Mouse (Mus musculus) bone marrow, adult 2 months (tissue): ENCODE results near the gene Cyyr1.

Experiments
- CTCF ChIP-seq: fragments of 200-500 bp; IDR thresholded peaks from 2 replicates; pipeline ENCODE4 v1.5.1; 2011; ENCODE audit warnings: low read length, control low read depth; ENCODE audit not compliant: control insufficient read depth, insufficient read depth
- POLR2A ChIP-seq: fragments of 200-500 bp; IDR thresholded peaks from 2 replicates; pipeline ENCODE4 v1.6.1; 2011; ENCODE audit warnings: low read depth, mild to moderate bottlenecking, control low read depth, low read length, borderline replicate concordance; ENCODE audit not compliant: control insufficient read depth

- TF ChIP-seq POLR2A: no peak
- TF ChIP-seq CTCF: no peak
Observed at GRCm38 (mm10) chr16:85487266-85487665, 65.9 kb downstream of the Cyyr1 start.
